Mouse (Mus musculus) layer of hippocampus, postnatal 36 days (tissue): ENCODE results near the gene Cyp2c54. TPM values are rescaled to one million over a fixed set of nuclear protein-coding genes. Genes with fewer than 3 reads are reported as not detected.
"Not testable (repeated sequence)": the region's sequence is repeated elsewhere in the genome, so short reads cannot be mapped to it uniquely, and the experiment has no call there.

Source experiments
- DNase-seq, 2 experiments: peaks; one replicate each; pipeline ENCODE4 v3.0.0; 2022
- total RNA-seq, 2 experiments: library from RNA; stranded (reverse); gene quantifications; 2 replicates each; pipeline ENCODE4 v1.2.3; 2021

Cyp2c54 gene
- not detected for total RNA-seq

- no peak for DNase-seq
Measured at GRCm38 (mm10) chr19:40073701-40074100, at the start of gene Cyp2c54. TSS of gene Cyp2c54 (minus strand) at chr19:40073827.

- DNase-seq = not testable (repeated sequence)
Measured at GRCm38 (mm10) chr19:40119624-40120023, 46.0 kb upstream of the Cyp2c54 start.

GRCm38 (mm10) chr19:40091111-40091510 lies 17.5 kb upstream of the Cyp2c54 start:
- no peak for DNase-seq

GRCm38 (mm10) chr19:40089421-40089820 lies 15.8 kb upstream of the Cyp2c54 start, which contains the start of gene Cyp2c50:
TSS of gene Cyp2c50 (plus strand) at chr19:40089688.
- DNase-seq = not testable (repeated sequence)

- DNase-seq = no peak
Measured at GRCm38 (mm10) chr19:40088381-40088780, 14.8 kb upstream of the Cyp2c54 start.

GRCm38 (mm10) chr19:39992140-39992539 lies 81.5 kb downstream of the Cyp2c54 start, which contains the start of gene Cyp2c37:
TSS of gene Cyp2c37 (plus strand) at chr19:39992424.
- not testable (repeated sequence) for DNase-seq

GRCm38 (mm10) chr19:39989471-39989870 lies 84.2 kb downstream of the Cyp2c54 start:
- DNase-seq = no peak

Other genes starting within 250 kb of the Cyp2c54 start
- gene Cyp2c69, start 187.0 kb downstream of the Cyp2c54 start, total RNA-seq = not detected
- not detected for gene Cyp2c37, start 81.4 kb downstream of the Cyp2c54 start, total RNA-seq
- not detected for gene Cyp2c50, start 15.9 kb upstream of the Cyp2c54 start, total RNA-seq
- 1 to 10 TPM; 2.2 to 2.5 TPM for gene Cyp2c70, start 113.5 kb upstream of the Cyp2c54 start, total RNA-seq
- 10 to 100 TPM in 1 of 2 experiments, 1 to 10 TPM in 1; 10.0 to 12.1 TPM for gene Pdlim1, start 198.0 kb upstream of the Cyp2c54 start, total RNA-seq